Comparison of ENCODE assay signal across 8 mouse cellular contexts in genomic region chr12:85094010-85094409, GRCm38 (mm10). TPM values are rescaled to one million over a fixed set of nuclear protein-coding genes. Genes with fewer than 3 reads are reported as not detected.
A peak's percentile ranks its signal among the peaks of the same experiment; 100 is the strongest.
DNase-seq lines count a peak whose midpoint lies in the region; ATAC-seq and TF ChIP-seq lines count a peak whose summit lies in the region.

No protein-coding gene starts in this region.

- H3K27me3 ChIP-seq in heart, embryonic 15.5 days, result no peaks in the 10 kb centered on the region
- H3K27me3 ChIP-seq in myocyte (ENCODE audit: control insufficient read depth, insufficient read depth, insufficient read length), result no peaks in the 10 kb centered on the region

- TF ChIP-seq POLR2A in myocyte (IDR thresholded peaks at IDR 0.05; ENCODE audit: insufficient read length, low read depth), result peak; percentile 33

- 0 out of 2 replicates have a peak, but pooled peaks cover 5% of the 10 kb centered on the region for H3K4me1 ChIP-seq in heart, embryonic 15.5 days (replicated peaks)

- no peaks in the 10 kb centered on the region for H3K36me3 ChIP-seq in heart, embryonic 15.5 days
- H3K36me3 ChIP-seq in myocyte (ENCODE audit: control insufficient read depth, insufficient read depth), result peaks cover 3% of the 10 kb centered on the region

- no peak overlapping the region for H3K4me2 ChIP-seq in heart, embryonic 15.5 days
- H3K4me2 ChIP-seq in myocyte (ENCODE audit: low read depth), result peak overlapping the region; percentile 87

- H3K79me2 ChIP-seq in myocyte (ENCODE audit: control insufficient read depth, insufficient read depth), result no peaks in the 10 kb centered on the region

- H3K27ac ChIP-seq in heart, embryonic 15.5 days, result no peak overlapping the region

- ATAC-seq in heart, embryonic 15.5 days (replicated peaks; ENCODE audit: insufficient number of reproducible peaks, insufficient read depth, low FRiP score, low read depth), result 0 out of 2 replicates have a peak, but pooled peaks have one; percentile 47

- H3K4me3 ChIP-seq in heart, embryonic 15.5 days, result no peak overlapping the region
- peak overlapping the region; percentile 3 for H3K4me3 ChIP-seq in myocyte

- no peaks in the 10 kb centered on the region for H3K9me3 ChIP-seq in heart, embryonic 15.5 days (replicated peaks)

- no peak overlapping the region for H3ac ChIP-seq in myocyte (ENCODE audit: control insufficient read depth, insufficient read length)

- DNase-seq in adrenal gland, adult 2 months, result peak; percentile 38
- DNase-seq in adrenal gland, adult 8-10 months, result no peak
- DNase-seq in urinary bladder, postnatal 25 days (ENCODE audit: low spot score), result peak; percentile 45
- DNase-seq in urinary bladder, postnatal 10 days (ENCODE audit: low spot score), result no peak
- DNase-seq in layer of hippocampus, postnatal 36 days, result peak; percentile 55 to 56
- no peak for DNase-seq in thymus, adult 18-20 months

- WGBS in heart, embryonic 15.5 days, result 27% methylated on average over 14 of the region's 14 CpGs

- H3K9ac ChIP-seq in heart, embryonic 15.5 days, result no peak overlapping the region

TF ChIP-seq in myocyte, 11 proteins besides CTCF, POLR2A, EP300 and RAD21:
- TF ChIP-seq MYOD1 (IDR thresholded peaks at IDR 0.05; ENCODE audit: control insufficient read depth in 1 of 3, insufficient read length in 2 of 3, low read depth in 2 of 3) (peak in 2 of 3 experiments; percentile 1 to 3), TCF3 (IDR thresholded peaks at IDR 0.05; ENCODE audit: insufficient read length, low read depth) (no peak), POLR2AphosphoS2 (IDR thresholded peaks at IDR 0.05; ENCODE audit: insufficient read length, low read depth) (peak; percentile 91), SRF (IDR thresholded peaks at IDR 0.05; ENCODE audit: control insufficient read depth, insufficient read length, low read depth) (peak; percentile 78), E2F4 (IDR thresholded peaks at IDR 0.05; ENCODE audit: insufficient read depth) (no peak), USF1 (IDR thresholded peaks at IDR 0.05; ENCODE audit: low read depth) (no peak), CEBPB (IDR thresholded peaks at IDR 0.05; ENCODE audit: insufficient read depth, poor library complexity, severe bottlenecking) (no peak)
TF ChIP-seq in myocyte: peak in this region for 3.

RNA-seq across cellular contexts. Expression of gene Prox2, which starts 16.5 kb away (rescaled TPM):
- 1 to 10 TPM; 3.2 to 5.3 TPM for total RNA-seq in adrenal gland, adult 2 months (2021)
- 2.6 and 2.8 TPM in 2 replicates for polyA plus RNA-seq in adrenal gland, adult 2 months (2012; rRNA removed)
- 1 to 10 TPM; 3.0 to 7.9 (median 6.0) TPM for total RNA-seq in adrenal gland, adult 8-10 months (2022)
- polyA plus RNA-seq in heart, embryonic 15.5 days (2015; fragmentation: Nextera tagmentation; extraction: Ambion mirVana), result 2.5 TPM in 2 replicates
- total RNA-seq in layer of hippocampus, postnatal 36 days (2021), result 1 to 10 TPM; 1.7 to 2.0 TPM
- 1.9 TPM for polyA plus RNA-seq in myocyte (2012; fragmentation: generic; extraction: Trizol)

RNA-seq across cellular contexts. Expression of gene Dlst, which starts 16.6 kb away (rescaled TPM):
- 100 to 1,000 TPM; 347 to 398 TPM for total RNA-seq in adrenal gland, adult 2 months (2021)
- 107 and 114 TPM in 2 replicates for polyA plus RNA-seq in adrenal gland, adult 2 months (2012; rRNA removed)
- 100 to 1,000 TPM; 226 to 318 (median 254) TPM for total RNA-seq in adrenal gland, adult 8-10 months (2022)
- polyA plus RNA-seq in heart, embryonic 15.5 days (2015; fragmentation: Nextera tagmentation; extraction: Ambion mirVana), result 199 and 204 TPM in 2 replicates
- total RNA-seq in layer of hippocampus, postnatal 36 days (2021), result 100 to 1,000 TPM; 145 to 152 TPM
- 219 TPM for polyA plus RNA-seq in myocyte (2012; fragmentation: generic; extraction: Trizol)

RNA-seq across cellular contexts. Expression of gene Rps6kl1, which starts 57.1 kb away (rescaled TPM):
- total RNA-seq in adrenal gland, adult 2 months (2021), result 1 to 10 TPM in 1 of 2 experiments, under 1 TPM in 1; 0.37 to 1.5 TPM
- 1.5 and 1.8 TPM in 2 replicates for polyA plus RNA-seq in adrenal gland, adult 2 months (2012; rRNA removed)
- 1 to 10 TPM; 1.0 to 2.3 (median 1.8) TPM for total RNA-seq in adrenal gland, adult 8-10 months (2022)
- 0.87 and 1.9 TPM in 2 replicates for polyA plus RNA-seq in heart, embryonic 15.5 days (2015; fragmentation: Nextera tagmentation; extraction: Ambion mirVana)
- 10 to 100 TPM; 39.9 to 40.2 TPM for total RNA-seq in layer of hippocampus, postnatal 36 days (2021)
- 0.53 TPM for polyA plus RNA-seq in myocyte (2012; fragmentation: generic; extraction: Trizol)

Comparison
In these comparisons a context has a peak if more than half of its experiments do, and no peak if none do; other contexts are left out.
1. DNase-seq: peak in adrenal gland, adult 2 months (single experiment), urinary bladder, postnatal 25 days (single experiment) and layer of hippocampus, postnatal 36 days (2 of 2); none in adrenal gland, adult 8-10 months (single experiment), urinary bladder, postnatal 10 days (single experiment) and thymus, adult 18-20 months (0 of 2).
2. RNA of gene Rps6kl1, which starts 57.1 kb away (total RNA-seq): 39.9 to 40.2 TPM in layer of hippocampus, postnatal 36 days; 1.0 to 2.3 TPM in adrenal gland, adult 8-10 months and 0.37 to 1.5 TPM in adrenal gland, adult 2 months; every median in the first group is over 10 times any median in the second.